Mouse (Mus musculus) inflammation-experienced regulatory T-cells (primary cell): Measurements from ENCODE around the gene Obox3. TPM values are rescaled to one million over a fixed set of nuclear protein-coding genes. Genes with fewer than 3 reads are reported as not detected.

Experiments
- polyA plus RNA-seq, 2 experiments: library from polyadenylated mRNA; unstranded; fragments of 100-300 nt; shearing (Covaris generic); gene quantifications; one replicate each; pipeline ENCODE4 v1.2.1; 2017

Gene Obox3
- 1 to 10 TPM in 1 of 2 experiments, under 1 TPM in 1; 0.18 to 1.3 TPM for polyA plus RNA-seq

DNA sequence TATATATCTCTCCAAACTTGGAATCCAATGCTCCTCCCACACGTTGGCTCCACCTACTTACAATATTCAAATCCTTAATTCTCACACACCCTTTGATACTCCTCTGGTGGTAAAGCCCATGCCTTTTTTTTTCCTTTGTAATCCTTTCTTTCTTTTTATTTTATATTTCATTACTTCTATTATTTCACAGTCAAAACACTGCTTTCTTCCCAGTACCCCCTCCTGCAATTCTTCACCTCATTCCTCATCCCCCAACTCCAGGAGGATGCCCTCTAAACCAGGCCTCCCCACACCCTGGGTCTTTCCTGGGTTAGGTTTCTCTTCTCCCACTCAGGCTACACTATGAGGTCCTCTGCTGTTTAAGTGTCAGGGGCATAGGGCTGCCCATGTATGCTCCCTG is at the start of gene Obox3:
Gene Obox3 (minus strand): TSS at position 101 of the 400 bp plus-strand sequence.

Other genes starting within 250 kb of the Obox3 start
- gene Obox5, start 110.2 kb upstream of the Obox3 start, polyA plus RNA-seq = 1 to 10 TPM in 1 of 2 experiments, not detected in 1; 1.0 TPM
- under 1 TPM in 1 of 2 experiments, not detected in 1; 0.42 TPM for gene Obox6, start 199.8 kb upstream of the Obox3 start, polyA plus RNA-seq
- gene Crx, start 240.1 kb upstream of the Obox3 start, polyA plus RNA-seq = not detected
- gene Crxos, start 242.7 kb upstream of the Obox3 start, polyA plus RNA-seq = 1 to 10 TPM in 1 of 2 experiments, under 1 TPM in 1; 0.12 to 1.3 TPM